Mouse (Mus musculus) embryonic facial prominence, embryonic 11.5 days (tissue): ENCODE results near the gene Gpr179. TPM values are rescaled to one million over a fixed set of nuclear protein-coding genes. Genes with fewer than 3 reads are reported as not detected.
"Not testable (repeated sequence)": the region's sequence is repeated elsewhere in the genome, so short reads cannot be mapped to it uniquely, and the experiment has no call there.

Experiments
- ATAC-seq: fragments of 200-750 bp; cut with Nextera tagmentation; replicated peaks from 2 replicates; pipeline ENCODE4 v1.8.0; 2017; ENCODE audit warnings: low read depth; ENCODE audit not compliant: insufficient number of reproducible peaks, low FRiP score, low TSS enrichment
- DNase-seq: peaks from one replicate; pipeline ENCODE4 v3.0.0-alpha.2; 2015; ENCODE audit warnings: low spot score
- H3K27ac ChIP-seq: fragments of 300-500 bp; sonication (generic); replicated peaks from 2 replicates; pipeline ENCODE4 v1.5.1; 2014; ENCODE audit warnings: mild to moderate bottlenecking, low read depth, low read length, control low read depth
- H3K27me3 ChIP-seq: fragments of 300-500 bp; sonication (generic); 2 replicates; pipeline ENCODE4 v1.6.1; 2014; ENCODE audit warnings: mild to moderate bottlenecking, low read length, moderate library complexity, mixed read lengths; ENCODE audit not compliant: control insufficient read depth, insufficient read depth
- H3K36me3 ChIP-seq: fragments of 300-500 bp; sonication (generic); replicated peaks from 2 replicates; pipeline ENCODE4 v1.6.1; 2014; ENCODE audit warnings: low read depth, mild to moderate bottlenecking, low read length, moderate library complexity, mixed read lengths; ENCODE audit not compliant: control insufficient read depth, insufficient read depth
- H3K4me1 ChIP-seq: fragments of 300-500 bp; sonication (generic); 2 replicates; pipeline ENCODE4 v1.6.1; 2014; ENCODE audit warnings: low read length, mixed read lengths; ENCODE audit not compliant: control insufficient read depth, insufficient read depth
- H3K4me2 ChIP-seq: fragments of 300-500 bp; sonication (generic); 2 replicates; pipeline ENCODE4 v1.6.1; 2014; ENCODE audit warnings: low read depth, mild to moderate bottlenecking, control low read depth, low read length, moderate library complexity
- H3K4me3 ChIP-seq: fragments of 300-500 bp; sonication (generic); 2 replicates; pipeline ENCODE4 v1.5.1; 2014; ENCODE audit warnings: low read depth, low read length, control low read depth
- H3K9ac ChIP-seq: fragments of 300-500 bp; sonication (generic); replicated peaks from 2 replicates; pipeline ENCODE4 v1.6.1; 2014; ENCODE audit warnings: mild to moderate bottlenecking, control low read depth, low read length
- H3K9me3 ChIP-seq: fragments of 300-500 bp; sonication (generic); replicated peaks from 2 replicates; pipeline ENCODE4 v1.6.1; 2016; ENCODE audit warnings: mild to moderate bottlenecking, low read length, inconsistent platforms, mixed read lengths; ENCODE audit not compliant: control insufficient read depth
- WGBS: fragments of 180-500 bp; shearing (Covaris S2); extraction: QIAGEN DNeasy Blood & Tissue Kit; methylation state at CpG from one replicate; pipeline ENCODE4 v1.1.7; 2014; 5-methylcytosine and 5-hydroxymethylcytosine counted together
- polyA plus RNA-seq: library from polyadenylated mRNA; unstranded; fragments of >200 nt; fragmentation: Nextera tagmentation; extraction: Ambion mirVana; gene quantifications from 2 replicates; pipeline ENCODE4 v1.2.1, GENCODE M21; 2014

Gene Gpr179
- polyA plus RNA-seq, 1 experiment from 2014 or later: 0.01 TPM

DNA sequence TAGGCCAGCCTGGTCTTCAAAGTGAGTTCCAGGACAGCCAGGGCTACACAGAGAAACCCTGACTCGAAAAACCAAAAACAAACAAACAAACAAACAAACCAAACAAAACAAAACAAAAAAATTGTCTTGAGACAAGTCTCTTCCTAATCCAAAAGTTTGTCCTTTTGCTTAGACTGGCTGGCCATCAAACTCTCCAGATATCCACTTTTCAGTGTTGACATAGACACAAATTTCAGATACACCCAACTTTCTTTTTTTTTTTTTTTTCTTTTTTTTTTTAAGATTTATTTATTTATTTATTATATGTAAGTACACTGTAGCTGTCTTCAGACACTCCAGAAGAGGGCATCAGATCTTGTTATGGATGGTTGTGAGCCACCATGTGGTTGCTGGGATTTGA is 39.0 kb downstream of the Gpr179 start:
- not testable (repeated sequence) for H3K4me2 ChIP-seq, H3K9me3 ChIP-seq, H3K9ac ChIP-seq, DNase-seq, ATAC-seq, H3K4me3 ChIP-seq, H3K27me3 ChIP-seq, H3K36me3 ChIP-seq, H3K27ac ChIP-seq, H3K4me1 ChIP-seq
- WGBS: 83% methylated on average over 1 of the region's 1 CpGs

DNA sequence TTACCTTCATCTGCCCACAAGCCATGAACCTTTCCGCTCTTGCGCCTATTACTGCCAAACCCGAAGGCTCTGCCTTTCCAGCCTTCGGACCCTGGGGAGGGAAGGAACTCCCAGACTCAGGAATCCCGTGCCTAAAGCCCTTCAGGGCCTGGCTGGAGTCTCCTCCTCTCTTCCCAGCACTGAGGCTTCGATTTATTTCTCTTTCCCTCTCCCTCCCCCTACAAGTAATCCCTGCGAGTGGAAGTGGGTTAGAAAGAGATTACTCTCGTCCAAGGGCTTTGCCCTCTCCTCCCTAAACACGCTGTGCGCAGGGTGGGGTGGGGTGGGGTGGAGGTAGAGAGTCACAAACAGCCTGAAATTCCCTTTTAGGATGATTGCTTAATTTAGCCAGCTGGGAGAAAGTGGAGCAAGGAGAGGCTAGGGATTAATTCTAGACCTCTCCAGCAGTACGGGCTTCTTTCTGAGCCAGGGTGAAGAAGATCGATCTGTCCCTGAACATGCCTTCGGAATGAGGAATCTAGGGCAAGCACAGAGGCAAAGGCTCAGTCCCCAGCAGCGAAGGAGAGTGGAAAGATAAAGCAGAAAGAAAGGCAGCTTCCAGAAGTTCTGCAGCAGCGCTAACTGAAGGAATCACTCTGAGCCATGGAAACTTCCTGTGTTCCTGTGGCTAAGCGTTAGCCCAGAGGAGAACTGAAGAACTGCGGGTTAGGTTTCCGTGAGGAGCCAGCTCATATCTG is 40.8 kb downstream of the Gpr179 start:
- WGBS: 3% methylated on average over 18 of the region's 18 CpGs
- Histone ChIP-seq H3K4me1 (0 out of 2 replicates have a peak, but pooled peaks cover 3% of the 10 kb centered on the region), H3K9me3 (no peaks in the 10 kb centered on the region), H3K4me3 (no peak overlapping the region), H3K9ac (peak overlapping the region; percentile 22), H3K36me3 (no peaks in the 10 kb centered on the region), H3K27ac (no peak overlapping the region), H3K4me2 (peak overlapping the region; percentile 64), H3K27me3 (no peaks in the 10 kb centered on the region)
- ATAC-seq (no peak), DNase-seq (peak; percentile 77)

DNA sequence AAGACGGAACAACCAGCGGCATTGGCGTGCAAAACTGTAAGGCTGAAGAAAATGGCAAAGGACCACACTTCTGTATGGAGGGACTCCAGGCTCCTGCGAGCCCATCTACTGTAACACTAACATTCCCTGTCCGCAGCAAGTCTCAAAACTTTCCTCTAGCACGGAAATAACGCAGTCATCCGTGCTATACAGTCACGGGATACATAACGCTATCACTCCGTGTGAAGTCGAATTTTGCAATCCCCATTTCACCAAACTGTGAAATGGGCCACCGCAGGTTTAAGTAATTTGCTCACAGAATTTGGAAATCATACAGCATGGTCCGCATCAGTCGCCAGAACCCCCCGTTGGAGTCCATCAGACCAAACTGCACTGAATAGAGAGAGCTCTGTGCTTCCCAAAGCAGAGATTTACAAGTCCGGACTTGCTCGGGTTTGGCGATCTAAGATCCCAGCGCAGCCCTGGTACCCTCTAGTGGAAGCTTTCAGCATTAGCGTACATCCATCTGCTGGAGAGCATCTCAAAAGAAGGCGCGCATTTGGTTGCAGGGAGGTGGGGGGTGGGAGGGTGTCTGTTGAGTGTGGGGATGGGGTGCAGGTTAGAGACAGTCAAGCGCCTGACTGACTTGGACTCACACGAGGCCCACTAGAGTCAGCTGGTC is 41.8 kb downstream of the Gpr179 start:
- 0 out of 2 replicates have a peak, but pooled peaks cover 3% of the 10 kb centered on the region for H3K4me1 ChIP-seq
- ATAC-seq: peak; percentile 58
- H3K9me3 ChIP-seq: no peaks in the 10 kb centered on the region
- DNase-seq: peak; percentile 94
- H3K4me2 ChIP-seq: peak overlapping the region; percentile 64
- H3K27ac ChIP-seq: no peak overlapping the region
- 1% methylated on average over 25 of the region's 25 CpGs for WGBS
- H3K4me3 ChIP-seq: peak overlapping the region; percentile 32
- peak overlapping the region; percentile 43 for H3K9ac ChIP-seq
- H3K36me3 ChIP-seq: no peaks in the 10 kb centered on the region
- no peaks in the 10 kb centered on the region for H3K27me3 ChIP-seq

DNA sequence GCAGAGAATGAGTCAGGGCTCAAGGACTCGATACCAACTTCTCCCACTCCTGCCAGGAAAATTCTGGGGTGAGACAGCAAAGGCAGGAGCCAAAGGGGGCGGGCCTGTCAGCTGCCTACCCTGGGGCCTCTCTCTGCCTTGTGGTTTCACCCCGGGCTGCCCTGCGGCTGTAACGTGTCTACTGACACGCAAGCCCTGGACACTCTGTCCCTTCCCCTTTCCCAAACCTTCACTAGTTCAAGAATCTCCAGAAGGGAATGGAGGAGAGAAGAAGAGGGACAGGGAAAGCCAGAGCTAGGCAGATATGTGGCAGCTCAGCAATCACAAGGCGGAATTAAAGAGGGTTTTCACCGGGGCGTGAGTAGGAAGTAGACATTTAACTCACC is 42.4 kb downstream of the Gpr179 start:
- H3K9me3 ChIP-seq: no peaks in the 10 kb centered on the region
- no peak overlapping the region for H3K27ac ChIP-seq

DNA sequence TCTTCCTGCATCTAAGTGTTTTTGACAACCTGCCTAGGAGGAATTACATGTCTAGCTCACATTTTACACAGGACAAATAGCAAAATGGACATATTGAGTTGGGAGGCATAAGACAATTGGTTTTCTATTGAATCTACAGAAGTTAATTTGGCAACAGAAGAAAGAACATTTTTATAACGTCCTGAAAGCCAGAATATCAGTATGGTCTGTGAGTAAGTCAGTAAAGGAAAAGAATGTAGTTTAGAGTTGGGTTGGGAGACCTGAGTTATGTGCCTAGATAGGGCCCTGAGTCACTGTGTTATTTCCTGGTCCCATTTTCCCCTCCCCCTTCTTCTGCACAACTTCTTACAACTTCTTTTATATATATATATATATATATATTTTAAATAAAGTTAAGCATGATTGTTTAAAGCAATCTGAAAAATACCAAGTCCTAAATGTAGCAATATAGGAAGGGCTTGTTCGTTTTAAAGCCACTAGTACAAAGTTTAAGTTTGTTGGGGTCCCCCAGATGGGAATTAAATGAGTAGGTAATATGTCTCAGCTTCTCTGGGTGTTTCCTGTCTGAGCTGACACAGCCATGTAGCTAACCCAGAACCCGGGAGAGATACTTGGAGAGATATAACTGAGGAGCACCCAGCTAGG is 42.9 kb downstream of the Gpr179 start:
- Histone ChIP-seq H3K9ac (no peak overlapping the region; the same call in 1 of the 2 replicates), H3K27me3 (no peaks in the 10 kb centered on the region), H3K9me3 (no peaks in the 10 kb centered on the region), H3K4me3 (peak overlapping the region; percentile 32), H3K4me1 (0 out of 2 replicates have a peak, but pooled peaks cover 3% of the 10 kb centered on the region), H3K27ac (no peak overlapping the region), H3K36me3 (no peaks in the 10 kb centered on the region), H3K4me2 (peak overlapping the region; percentile 64; the same call in 1 of the 2 replicates)
- ATAC-seq: no peak
- 49% methylated on average over 3 of the region's 3 CpGs for WGBS
- no peak for DNase-seq

More for the DNA sequence above, 42.4 kb downstream of the Gpr179 start:
- Histone ChIP-seq H3K27me3 (no peaks in the 10 kb centered on the region), H3K9ac (peak overlapping the region; percentile 43), H3K36me3 (no peaks in the 10 kb centered on the region), H3K4me1 (0 out of 2 replicates have a peak, but pooled peaks cover 3% of the 10 kb centered on the region), H3K4me3 (peak overlapping the region; percentile 32), H3K4me2 (peak overlapping the region; percentile 64)
- WGBS: 2% methylated on average over 9 of the region's 9 CpGs
- ATAC-seq: no peak
- DNase-seq: no peak

DNA sequence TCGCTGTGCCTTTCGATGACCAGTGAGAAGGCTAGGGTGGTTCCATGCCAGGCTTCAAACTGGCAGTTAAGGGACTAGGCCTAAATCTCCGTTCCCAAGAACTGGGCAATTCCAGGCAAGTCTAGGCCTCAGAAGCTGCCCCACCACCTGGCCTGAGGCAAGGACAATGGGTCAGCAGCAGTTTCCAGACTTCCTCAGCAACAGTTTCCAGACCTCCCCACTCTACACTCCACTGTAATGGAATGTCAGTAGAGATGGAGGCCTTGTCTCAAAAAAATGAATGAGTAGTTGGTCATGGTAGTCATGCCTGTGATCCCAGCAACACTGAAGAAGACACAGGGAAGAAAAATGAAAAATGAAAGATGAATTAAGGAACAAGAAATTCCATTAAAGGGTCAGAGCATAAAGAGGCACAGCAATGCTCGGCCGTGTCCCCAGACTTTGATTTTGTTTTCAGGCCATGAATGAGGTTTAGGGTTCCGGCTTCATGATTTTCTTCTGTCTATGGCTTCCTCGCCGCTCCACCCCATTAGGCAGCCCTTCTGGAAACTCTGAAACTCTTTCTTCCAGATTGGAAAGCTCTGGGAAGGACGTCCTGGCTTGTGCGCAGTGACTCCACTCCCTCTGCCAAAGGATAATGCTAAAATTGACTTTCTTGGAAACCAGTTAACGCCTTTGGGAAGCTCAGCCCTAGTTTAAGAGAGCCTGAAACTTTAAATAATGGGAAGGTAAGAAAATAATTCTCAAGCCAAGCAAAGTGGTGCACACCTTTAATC is 44.4 kb downstream of the Gpr179 start:
- no peak overlapping the region for H3K27ac ChIP-seq
- H3K4me2 ChIP-seq: no peak overlapping the region
- no peaks in the 10 kb centered on the region for H3K27me3 ChIP-seq
- WGBS: 93% methylated on average over 11 of the region's 11 CpGs
- H3K4me1 ChIP-seq: 0 out of 2 replicates have a peak, but pooled peaks cover 3% of the 10 kb centered on the region
- no peak overlapping the region for H3K4me3 ChIP-seq
- H3K9me3 ChIP-seq: no peaks in the 10 kb centered on the region
- no peak overlapping the region for H3K9ac ChIP-seq
- H3K36me3 ChIP-seq: no peaks in the 10 kb centered on the region
- no peak for ATAC-seq
- DNase-seq: no peak

DNA sequence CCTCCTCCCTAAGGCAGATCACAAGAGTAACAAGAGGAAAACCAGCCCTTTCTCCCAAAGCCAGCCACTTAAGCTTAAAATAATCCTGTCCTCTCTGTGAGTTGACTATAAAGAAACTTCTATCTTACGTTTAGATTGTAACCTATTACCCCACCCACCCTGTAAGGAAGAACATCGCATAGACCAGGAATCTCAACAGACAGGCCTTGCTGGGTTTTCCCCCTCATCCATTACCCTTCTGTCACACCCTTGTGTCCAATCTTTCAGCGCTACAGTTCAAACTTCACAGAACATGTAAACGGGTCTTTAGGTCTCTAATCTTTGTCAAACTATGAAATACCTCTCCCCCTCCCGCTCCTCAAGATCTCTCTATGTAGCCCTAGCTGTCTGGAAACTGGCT is 47.2 kb downstream of the Gpr179 start:
- no peak overlapping the region for H3K4me3 ChIP-seq
- no peak overlapping the region for H3K4me2 ChIP-seq
- DNase-seq: no peak
- no peak for ATAC-seq
- H3K27ac ChIP-seq: no peak overlapping the region
- 76% methylated on average over 5 of the region's 5 CpGs for WGBS
- no peaks in the 10 kb centered on the region for H3K4me1 ChIP-seq
- no peaks in the 10 kb centered on the region for H3K9me3 ChIP-seq
- no peak overlapping the region for H3K9ac ChIP-seq
- H3K36me3 ChIP-seq: no peaks in the 10 kb centered on the region
- H3K27me3 ChIP-seq: no peaks in the 10 kb centered on the region
